Mouse (Mus musculus): ENCODE data around the gene Pigk. TPM values are rescaled to one million over a fixed set of nuclear protein-coding genes. Genes with fewer than 3 reads are reported as not detected.
"Not testable (repeated sequence)": the region's sequence is repeated elsewhere in the genome, so short reads cannot be mapped to it uniquely, and the experiment has no call there.

Pigk gene
- total RNA-seq, 2 experiments from 2014 or later: 49.9 to 56.0 TPM

DNA sequence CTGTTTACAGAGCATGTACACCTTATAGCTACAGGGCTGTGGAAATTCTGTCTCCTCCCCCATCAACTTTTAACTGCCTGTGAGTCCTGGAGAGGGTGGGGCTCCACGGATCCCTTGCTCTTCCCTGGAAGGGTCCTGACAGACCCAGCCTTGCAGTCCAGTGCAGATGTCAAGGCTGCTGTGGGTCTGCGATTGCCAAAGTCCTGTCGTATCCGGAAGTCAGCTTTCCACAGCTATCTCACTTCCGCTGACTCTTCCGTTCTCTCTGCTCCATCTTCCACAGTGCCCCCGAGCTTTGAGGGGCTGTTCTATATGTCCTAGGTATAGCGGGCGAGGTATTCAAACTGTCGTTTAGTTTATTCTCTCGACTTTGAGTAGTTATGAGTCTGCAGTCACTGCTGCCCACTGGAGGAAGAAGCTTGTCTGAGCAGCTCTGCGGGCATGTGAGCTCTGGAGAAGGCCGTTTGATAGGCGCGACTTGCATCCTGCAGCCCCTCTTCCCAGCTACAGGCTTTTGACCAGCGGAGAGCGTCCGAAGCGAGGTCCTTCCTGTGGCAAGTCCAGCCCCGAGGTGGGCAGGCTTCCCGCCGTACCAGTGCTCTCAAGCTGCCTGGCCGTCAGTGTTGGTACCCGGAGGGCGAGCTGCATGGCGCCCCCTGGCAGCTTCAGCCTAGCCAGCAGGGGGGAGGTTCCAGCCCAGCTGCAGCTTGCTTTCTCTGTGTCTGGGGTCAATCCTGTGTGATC lies 49.4 kb downstream of the Pigk start:
- ATAC-seq (ENCODE audit: poor library complexity, severe bottlenecking): peak; percentile 90

DNA sequence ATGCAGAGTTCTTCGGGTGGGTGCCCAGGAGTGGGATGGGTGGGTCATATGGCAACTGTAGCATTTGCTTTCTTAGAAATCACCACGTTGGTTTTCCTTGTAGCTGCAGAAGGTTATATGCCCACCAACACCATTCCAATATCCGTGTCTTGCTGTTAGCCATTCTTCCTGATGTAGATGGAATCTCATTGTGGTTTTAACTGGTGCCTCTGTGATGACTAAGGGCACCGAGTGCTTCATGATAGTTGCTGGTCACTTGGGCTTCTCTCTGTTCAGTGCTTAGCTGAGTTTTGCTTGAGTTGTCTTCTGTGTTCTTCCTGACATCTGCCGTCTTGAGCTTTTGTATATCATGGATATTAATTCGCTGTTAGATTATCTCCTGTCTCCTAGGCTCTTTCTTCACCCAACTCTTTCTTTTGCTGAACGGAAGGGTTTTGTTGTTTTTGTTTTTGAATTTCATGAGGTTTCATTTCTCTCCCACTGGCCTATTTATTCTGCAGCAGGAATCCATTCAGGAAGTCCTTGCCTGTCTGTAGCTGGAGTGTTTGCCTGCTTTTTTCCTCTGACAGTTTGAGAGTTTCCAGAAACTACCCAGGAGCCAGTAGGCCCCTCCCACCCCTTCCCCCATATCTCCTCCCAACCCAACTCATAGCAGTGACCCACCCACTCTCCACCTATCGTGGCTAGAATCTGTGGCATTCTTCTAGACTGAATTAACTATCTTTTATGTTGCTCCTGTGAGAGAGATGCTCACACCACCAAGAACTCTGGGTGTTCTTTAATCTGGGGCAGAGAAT lies 50.8 kb downstream of the Pigk start:
- ATAC-seq (ENCODE audit: poor library complexity, severe bottlenecking): no peak

- ATAC-seq (ENCODE audit: poor library complexity, severe bottlenecking): no peak
These were observed 53.6 kb downstream of the Pigk start for GRCm38 (mm10) chr3:152767485-152767884.

DNA sequence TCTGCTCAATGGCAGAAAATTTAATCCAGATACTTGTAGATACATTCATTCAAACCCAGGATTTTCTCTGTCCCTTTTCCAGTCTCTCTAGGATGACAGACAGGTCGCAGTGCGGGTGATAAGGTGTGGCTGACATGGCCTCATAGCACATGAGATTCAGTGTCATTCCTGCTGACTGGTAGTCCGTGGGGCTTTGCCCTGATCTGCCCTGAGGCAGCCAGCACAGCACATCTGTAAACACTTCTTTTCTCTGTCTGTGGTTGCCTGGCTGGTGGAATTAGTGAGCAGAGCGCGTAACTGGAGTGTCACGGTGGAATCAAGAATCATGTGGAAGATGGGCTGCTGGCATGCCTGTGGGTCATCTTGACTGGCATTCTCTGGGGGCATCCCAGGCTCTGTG lies 56.2 kb downstream of the Pigk start:
- ATAC-seq (ENCODE audit: poor library complexity, severe bottlenecking): no peak

DNA sequence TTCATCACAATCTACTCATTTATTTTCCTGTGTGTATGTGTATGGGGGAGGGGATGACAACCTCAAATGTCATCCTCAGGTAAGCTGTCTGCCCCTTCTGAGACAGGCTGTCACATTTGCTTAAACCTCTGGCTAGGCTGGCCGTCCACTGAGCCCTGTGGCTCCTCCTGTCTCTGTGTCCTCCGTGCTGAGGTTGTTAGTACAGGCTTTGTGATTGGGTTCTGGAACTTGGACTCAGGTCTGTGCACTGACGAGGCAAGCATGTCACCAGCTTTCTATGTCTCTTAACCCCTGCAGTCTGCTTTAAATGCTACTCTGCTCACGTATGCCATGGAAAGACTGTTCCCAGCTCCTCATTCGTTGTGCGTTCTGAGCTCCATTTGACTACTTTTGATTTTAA lies 62.5 kb downstream of the Pigk start:
- no peak for ATAC-seq (ENCODE audit: poor library complexity, severe bottlenecking)

DNA sequence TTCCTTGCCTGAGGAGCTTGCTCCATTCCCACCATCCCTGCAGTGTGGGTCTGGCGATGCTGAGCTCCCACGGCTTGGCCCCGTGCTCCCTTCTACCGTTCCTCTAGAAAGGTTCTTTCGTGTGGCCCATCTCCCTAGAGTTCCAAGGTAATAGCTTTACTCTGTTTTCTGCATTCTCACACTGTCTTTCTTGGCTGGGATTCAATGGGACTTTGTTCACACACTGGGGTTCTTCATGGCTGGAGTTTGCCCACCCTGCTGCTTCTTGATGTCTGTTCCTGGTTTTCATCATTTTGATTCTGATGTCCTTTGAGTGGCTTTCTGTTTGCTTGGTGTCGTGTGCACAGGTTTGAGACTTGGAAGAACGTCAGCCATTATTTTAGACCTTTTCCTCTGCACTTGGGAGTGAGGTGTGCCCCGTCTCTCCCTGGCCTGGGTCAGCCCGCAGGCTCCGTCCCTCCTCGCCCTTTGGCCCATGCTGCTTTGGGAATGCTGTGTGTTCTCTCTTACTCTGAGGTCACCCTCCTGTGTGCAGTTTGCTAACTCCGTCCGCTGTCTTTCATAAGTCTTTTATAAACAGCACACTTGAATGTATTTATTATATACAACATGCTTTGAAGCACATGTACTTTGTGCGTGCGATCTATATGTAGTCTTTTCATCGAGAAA lies 63.1 kb downstream of the Pigk start:
- ATAC-seq (ENCODE audit: poor library complexity, severe bottlenecking): no peak

- ATAC-seq (ENCODE audit: poor library complexity, severe bottlenecking): no peak
These were observed 65.9 kb downstream of the Pigk start for GRCm38 (mm10) chr3:152779819-152780218.

DNA sequence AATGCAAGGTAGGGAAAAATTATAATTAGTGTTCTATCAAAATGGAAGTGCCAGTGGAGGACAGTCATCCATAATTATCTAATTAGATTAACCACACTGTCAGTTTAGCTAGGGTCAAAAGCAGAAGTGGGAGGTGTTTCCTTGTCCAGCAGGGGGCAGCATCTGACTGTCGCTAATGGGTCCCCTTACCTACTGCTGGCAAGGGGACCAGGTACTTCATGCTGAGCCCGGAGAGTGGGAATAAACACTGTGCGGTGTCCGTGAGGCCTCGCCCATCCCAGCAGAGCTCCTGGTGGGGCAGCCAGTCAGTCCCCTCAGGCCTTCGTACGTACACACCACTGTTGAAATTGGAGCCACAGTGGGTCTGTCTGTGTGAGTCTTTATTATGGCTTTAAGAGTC lies 69.9 kb downstream of the Pigk start:
- peak; percentile 79 for ATAC-seq (ENCODE audit: poor library complexity, severe bottlenecking)

DNA sequence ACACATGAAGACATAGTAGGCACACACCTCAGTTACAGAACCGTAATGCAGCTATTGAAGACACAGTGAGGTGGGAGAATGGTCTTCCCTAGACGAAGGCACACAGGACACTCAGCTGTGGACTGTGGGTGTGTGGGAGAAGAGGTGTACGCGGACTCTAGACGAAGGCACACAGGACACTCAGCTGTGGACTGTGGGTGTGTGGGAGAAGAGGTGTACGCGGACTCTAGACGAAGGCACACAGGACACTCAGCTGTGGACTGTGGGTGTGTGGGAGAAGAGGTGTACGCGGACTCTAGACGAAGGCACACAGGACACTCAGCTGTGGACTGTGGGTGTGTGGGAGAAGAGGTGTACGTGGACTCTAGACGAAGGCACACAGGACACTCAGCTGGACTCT lies 70.5 kb downstream of the Pigk start:
- not testable (repeated sequence) for ATAC-seq (ENCODE audit: poor library complexity, severe bottlenecking)

DNA sequence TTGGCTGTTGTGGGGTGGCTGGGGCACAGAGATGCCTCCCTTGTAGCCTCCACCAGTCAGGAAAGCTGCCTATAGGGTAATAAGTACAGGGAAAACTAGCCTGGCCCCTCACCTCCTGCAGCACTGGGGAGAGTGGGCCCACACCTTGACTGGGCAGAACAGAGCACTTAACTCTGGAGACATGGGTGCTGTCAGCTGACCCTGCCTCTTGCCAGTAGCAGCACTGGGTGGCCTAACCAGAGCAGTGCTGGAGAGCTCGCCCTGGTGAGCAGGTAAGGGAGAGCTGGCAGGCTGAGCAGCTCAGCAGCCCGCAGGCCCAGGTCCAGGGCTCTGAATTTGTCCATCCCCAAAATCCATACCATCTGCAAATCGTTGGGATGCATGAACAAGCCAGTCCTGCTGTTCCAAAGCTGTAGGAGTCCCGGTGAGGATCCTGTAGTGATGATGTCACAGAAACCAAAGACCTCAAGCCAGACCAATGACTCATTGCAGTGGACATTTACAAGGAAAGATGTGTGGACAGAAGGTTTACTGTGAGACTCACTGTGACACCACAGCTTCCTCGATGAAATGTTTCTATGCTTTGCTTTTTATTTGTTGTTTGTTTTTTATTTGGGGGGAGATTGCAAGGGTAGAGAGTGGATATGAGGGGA lies 74.5 kb downstream of the Pigk start:
- not testable (repeated sequence) for ATAC-seq (ENCODE audit: poor library complexity, severe bottlenecking)

DNA sequence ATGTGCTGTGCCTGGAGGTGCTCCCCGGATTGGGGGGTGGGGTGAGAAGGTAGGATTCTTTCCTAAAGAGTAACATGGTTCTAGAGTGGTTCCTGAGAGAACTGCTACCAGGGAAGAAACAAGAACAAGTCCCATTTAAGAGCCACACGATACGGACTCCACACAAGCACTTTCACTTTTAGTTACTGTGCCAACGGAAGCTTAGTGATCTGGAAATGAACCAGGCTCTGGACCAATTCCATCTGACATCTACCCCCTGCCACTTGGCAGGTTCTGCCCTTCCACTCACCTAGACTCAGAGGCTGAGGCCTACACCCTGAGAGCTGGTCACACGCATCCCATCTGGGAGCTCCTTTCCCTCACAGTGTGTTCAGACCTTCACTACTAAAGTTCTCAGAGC lies 78.7 kb downstream of the Pigk start:
- ATAC-seq (ENCODE audit: poor library complexity, severe bottlenecking): no peak

- no peak for ATAC-seq (ENCODE audit: poor library complexity, severe bottlenecking)
These were observed 79.1 kb downstream of the Pigk start for GRCm38 (mm10) chr3:152793006-152793405.

- ATAC-seq (ENCODE audit: poor library complexity, severe bottlenecking): no peak
These were observed 82.3 kb downstream of the Pigk start for GRCm38 (mm10) chr3:152796216-152796615.

GRCm38 (mm10) chr3:152797354-152797753 lies 83.5 kb downstream of the Pigk start:
- no peak for ATAC-seq (ENCODE audit: poor library complexity, severe bottlenecking)

- peak; percentile 59 for ATAC-seq (ENCODE audit: poor library complexity, severe bottlenecking)
These were observed 86.0 kb downstream of the Pigk start for GRCm38 (mm10) chr3:152799738-152800431.

DNA sequence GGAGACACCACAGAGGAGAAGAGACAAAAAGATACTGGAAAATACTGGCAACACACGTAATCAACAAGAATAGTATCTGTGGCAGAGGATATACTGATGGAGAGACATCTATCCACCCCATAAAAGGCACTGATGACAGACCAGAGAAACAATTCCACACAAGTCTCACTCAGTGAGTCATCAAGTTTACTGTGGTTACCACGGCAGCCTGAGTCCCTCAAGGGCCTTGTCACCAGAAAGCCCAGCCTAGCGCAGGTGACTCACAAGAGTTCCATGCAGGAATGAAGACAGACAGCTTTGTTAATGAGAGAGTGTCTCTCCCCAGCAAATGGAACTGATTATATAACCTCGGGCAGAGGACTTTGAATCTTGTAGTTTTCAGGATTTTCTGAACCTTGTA lies 100.0 kb downstream of the Pigk start:
- no peak for ATAC-seq (ENCODE audit: poor library complexity, severe bottlenecking)

DNA sequence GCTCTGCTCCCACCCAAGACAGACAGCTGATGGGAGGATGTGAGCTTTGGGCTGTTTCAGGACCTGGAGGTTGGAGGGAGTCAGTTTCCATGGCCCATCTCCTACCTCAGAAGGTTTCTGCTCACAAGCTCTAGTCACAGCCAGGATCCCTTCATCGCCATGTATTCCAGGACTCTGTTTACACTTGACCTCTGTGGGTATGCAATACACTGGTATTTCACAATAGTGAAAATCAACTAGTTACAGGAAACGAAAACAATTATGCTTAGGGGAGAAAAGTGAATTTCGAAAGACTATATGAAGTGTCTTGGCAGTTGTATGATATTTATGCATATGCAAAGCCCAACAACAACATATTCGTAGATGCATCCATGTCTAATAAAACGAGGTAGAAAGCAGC lies 101.2 kb downstream of the Pigk start:
- ATAC-seq (ENCODE audit: poor library complexity, severe bottlenecking): no peak

- no peak for ATAC-seq (ENCODE audit: poor library complexity, severe bottlenecking)
These were observed 106.5 kb downstream of the Pigk start for GRCm38 (mm10) chr3:152820406-152820805.

- ATAC-seq (ENCODE audit: poor library complexity, severe bottlenecking): no peak
These were observed 107.3 kb downstream of the Pigk start for GRCm38 (mm10) chr3:152821202-152821601.

- no peak for ATAC-seq (ENCODE audit: poor library complexity, severe bottlenecking)
These were observed 117.5 kb downstream of the Pigk start for GRCm38 (mm10) chr3:152831377-152831776.

GRCm38 (mm10) chr3:152831974-152832373 lies 118.1 kb downstream of the Pigk start:
- ATAC-seq (ENCODE audit: poor library complexity, severe bottlenecking): no peak
